Mouse (Mus musculus) gastrocnemius, adult 8-10 months (tissue): ENCODE results near the gene Nsun4. TPM values are rescaled to one million over a fixed set of nuclear protein-coding genes. Genes with fewer than 3 reads are reported as not detected.

ENCODE experiments used
- DNase-seq, 2 experiments: peaks; one replicate each; pipeline ENCODE4 v3.0.0; 2022; ENCODE audit warnings: low spot score in 2 of 2
- total RNA-seq, 4 experiments: library from RNA; stranded (reverse); gene quantifications; 2 replicates each; pipeline ENCODE4 v1.2.4; 2022

Nsun4 gene
- total RNA-seq, result 10 to 100 TPM; 13.3 to 13.5 (median 13.4) TPM

DNA sequence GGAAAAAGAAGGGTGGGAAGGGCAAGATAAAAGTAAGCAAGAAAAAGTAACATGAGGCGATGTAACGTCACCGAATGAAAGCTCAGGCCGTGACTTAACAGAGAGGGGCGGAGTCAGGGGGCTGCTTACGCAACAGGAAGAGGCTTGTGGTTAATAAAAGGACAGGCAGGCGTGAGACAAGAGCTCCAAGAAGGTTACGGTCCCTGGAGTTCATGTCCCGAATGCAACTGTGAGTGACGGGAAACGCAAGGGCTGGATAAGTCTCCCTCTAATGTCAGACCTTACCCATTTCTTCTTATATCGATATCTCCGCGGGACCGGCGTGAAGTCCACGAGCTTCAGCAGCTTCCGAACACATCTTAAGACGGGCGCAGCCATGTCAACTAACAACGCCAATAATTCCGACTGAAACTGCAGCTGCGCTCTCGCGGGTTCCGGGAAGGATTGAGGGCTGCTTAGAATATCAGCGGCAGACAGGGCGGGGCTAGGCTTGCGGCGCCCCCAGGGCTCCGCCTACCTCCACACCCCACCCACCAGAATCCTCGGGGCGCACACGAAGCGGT, at the start of gene Nsun4:
Gene Nsun4 (minus strand): TSS at position 478 of the 563 bp plus-strand sequence.
- DNase-seq, result peak; percentile 88 to 89

DNA sequence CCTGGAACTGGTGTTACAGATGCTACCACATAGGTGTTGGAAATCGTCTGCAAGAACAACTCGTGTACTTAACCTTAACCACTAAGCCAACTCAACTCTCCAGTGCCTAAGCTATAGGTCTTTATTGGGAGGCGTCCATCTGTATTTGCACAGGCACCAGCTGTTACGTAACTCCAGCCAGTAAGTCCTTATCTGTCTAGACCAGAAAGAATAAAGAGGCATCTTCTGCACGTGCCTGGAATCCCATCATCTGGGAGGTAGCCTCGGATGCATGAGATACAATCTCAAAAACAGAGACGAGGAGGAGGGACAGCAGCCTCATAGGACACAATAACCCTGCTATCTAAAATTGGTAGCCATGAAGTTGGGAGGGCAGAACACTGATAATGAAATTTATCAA, 47.3 kb upstream of the Nsun4 start:
- no peak for DNase-seq

- no peak for DNase-seq
These were observed 43.5 kb upstream of the Nsun4 start for GRCm38 (mm10) chr4:116097211-116097610.

DNA sequence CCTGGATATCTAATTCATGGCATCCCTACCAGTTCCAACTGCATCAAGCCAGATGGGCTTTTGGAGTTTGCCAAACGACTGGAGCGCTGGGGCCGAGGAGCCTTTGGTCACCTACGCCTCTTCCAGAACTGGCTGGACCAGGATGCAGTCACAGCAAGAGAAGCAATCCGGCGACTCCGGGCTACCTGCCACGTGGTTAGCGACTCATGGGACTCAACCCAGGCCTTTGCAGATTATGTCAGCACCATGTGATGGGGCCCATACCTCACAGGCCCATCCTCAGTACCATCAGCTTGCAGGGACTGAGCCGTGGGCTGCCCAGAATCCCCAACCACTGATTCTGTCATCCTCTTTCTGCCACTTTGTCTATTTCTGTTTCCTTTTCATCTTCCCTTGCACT, 42.6 kb upstream of the Nsun4 start:
- no peak for DNase-seq

- no peak for DNase-seq
These were observed 35.0 kb upstream of the Nsun4 start for GRCm38 (mm10) chr4:116088510-116089249.

- DNase-seq, result no peak
These were observed 23.8 kb upstream of the Nsun4 start for GRCm38 (mm10) chr4:116077240-116078095.

- no peak for DNase-seq
These were observed 22.9 kb upstream of the Nsun4 start for GRCm38 (mm10) chr4:116076369-116077231.

- DNase-seq, result peak; percentile 60 to 62
These were observed 22.1 kb upstream of the Nsun4 start for GRCm38 (mm10) chr4:116075631-116076368.

DNA sequence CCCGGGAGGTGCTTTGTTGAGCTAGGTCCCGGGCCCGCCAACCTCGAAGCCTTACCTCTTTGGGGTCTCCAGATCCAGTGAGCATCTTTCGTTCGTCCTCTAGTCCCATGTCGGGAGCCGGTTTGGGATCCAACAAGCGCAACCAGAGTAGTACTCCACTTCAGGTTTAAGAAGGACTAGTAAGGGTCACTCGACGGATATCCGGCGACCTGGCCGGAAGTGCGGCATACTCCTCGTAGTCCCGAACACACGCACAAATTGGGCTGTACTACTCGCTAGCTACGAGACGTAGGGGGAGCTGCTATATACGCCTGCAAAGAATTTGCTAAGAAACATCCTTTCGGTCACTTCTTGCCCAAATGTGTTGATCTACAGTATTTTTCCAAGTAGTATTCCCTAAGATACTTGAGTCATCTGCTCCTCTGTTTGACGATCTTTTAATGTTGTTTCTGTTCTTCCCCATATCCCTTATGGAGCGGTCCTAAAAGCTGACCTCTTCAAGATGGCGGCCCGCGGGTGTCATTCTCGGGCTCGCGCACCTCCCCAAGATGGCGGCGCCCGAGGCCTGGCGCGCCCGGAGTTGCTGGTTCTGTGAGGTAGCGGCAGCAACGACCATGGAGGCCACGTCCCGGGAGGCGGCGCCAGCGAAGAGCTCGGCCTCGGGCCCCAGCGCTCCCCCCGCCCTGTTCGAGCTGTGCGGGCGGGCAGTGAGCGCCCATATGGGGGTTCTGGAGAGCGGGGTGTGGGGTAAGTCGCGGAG, 21.4 kb upstream of the Nsun4 start, which contains the start of the genes Uqcrh and Lrrc41:
Gene Uqcrh (minus strand): TSS at position 211 of the 760 bp plus-strand sequence.
Gene Lrrc41 (plus strand): TSS at position 409 of the 760 bp plus-strand sequence.
- peak; percentile 91 to 95 for DNase-seq

DNA sequence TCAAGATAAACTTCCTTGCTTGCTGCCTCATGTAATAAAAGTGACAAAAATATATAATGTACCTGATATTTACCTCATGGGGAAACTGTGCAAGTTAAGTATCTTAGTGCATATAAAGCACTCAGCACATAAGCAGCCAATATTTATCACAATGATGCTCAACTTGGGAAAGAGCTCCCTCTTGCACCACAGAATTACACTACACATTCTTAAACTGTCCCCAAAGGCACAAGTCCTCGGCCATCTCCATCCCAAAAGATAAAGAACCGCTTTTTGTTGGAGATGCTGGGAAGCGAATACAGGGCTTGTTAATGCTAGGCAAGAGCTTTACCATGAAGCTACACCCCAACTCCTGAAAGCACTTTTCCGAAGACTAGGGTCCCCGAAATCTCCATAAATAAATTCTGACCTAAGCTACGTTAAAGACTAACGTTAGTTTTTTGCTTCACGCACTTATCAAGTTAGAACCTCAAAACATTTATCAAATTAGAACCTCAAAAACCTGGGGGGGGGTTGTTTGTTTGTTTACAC, 20.5 kb upstream of the Nsun4 start:
- DNase-seq, result no peak

DNA sequence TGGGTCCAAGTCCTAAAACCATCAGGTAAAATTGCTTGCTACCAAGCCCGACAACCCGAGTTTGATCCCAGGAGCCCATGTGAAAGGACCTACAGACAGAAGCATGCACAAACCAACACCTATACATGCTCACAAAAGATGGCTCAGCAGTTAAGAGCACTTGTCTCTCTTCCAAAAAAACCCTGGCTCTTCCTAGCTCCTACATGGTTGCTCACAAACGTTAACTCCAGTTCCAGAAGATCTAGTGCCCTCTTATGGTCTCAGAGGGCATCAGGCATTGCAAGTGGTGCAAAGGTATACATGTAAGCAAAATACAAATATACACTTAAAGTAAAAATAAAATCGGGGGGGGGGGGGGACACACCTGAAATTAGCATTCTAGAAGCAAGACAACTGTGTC, 19.5 kb upstream of the Nsun4 start:
- no peak for DNase-seq

GRCm38 (mm10) chr4:116070116-116070515, 16.4 kb upstream of the Nsun4 start:
- no peak for DNase-seq

GRCm38 (mm10) chr4:116063855-116064254, 10.2 kb upstream of the Nsun4 start:
- no peak for DNase-seq

DNA sequence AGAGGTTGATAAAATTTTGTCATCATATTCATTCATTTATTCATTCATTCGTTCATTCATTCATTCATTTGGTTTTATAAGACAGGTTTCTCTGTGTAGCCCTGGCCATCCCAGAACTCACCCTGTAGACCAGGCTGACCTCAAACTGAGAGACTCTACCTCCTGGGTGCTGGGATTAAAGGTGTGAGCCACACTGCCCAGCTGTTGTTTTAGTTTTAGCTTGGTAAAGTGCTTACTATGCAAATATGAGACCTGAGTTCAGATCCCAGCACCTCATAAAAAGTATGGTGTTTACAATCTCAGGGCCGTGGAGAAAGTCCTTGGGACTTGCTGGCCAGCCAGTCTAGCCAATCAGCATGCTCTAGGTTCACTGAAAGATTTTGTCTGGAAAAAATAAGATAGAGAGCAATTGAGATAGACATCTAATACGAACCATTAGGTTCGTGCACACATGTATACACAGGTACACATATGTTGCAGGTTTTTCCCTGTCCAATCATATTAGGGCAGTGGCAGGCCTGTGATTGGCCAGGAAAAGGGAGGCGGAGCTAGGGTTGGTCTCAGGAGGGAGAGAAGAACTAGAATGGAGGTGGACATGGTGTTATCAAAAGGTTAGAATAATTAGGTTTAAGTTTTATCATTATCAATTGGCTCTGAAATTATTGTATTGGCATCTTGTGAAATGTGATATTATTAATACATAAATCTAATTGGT, 5.5 kb upstream of the Nsun4 start:
- no peak for DNase-seq

- no peak for DNase-seq
These were observed 3.9 kb upstream of the Nsun4 start for GRCm38 (mm10) chr4:116057559-116057958.

- DNase-seq, result no peak
These were observed 966 bp downstream of the Nsun4 start for GRCm38 (mm10) chr4:116052526-116053293.

GRCm38 (mm10) chr4:116049211-116049610, 4.5 kb downstream of the Nsun4 start:
- DNase-seq, result no peak
